Mouse (Mus musculus): ENCODE data around the gene Tpcn1.

DNA sequence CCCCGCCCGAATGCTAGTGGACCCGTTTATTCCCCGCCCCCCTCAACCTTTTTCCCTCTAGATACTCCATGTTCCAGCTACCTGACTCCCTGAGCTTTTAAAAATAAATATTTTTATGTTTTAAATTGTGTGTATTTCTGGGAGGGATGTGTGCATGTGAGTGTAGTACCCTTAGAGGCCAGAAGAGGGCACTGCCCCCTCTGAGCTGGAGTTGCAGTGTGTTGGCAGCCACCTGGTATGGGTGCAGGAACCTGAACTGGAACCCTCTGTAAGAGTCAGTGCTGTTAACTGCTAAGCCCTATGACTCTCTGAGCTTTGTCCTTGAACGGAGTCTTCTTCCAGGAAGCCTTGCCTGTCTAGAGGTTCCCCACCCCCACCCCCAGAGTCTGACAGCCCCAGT lies 43.4 kb upstream of the Tpcn1 start:
- TF ChIP-seq MAFK (IDR thresholded peaks at IDR 0.05; ENCODE audit: insufficient read depth, low read depth, low read length) (no peak), CHD2 (IDR thresholded peaks at IDR 0.05; ENCODE audit: low read depth, low read length) (no peak), HCFC1 (IDR thresholded peaks at IDR 0.05; ENCODE audit: borderline replicate concordance, insufficient read depth, low read length) (no peak), ZC3H11A (IDR thresholded peaks at IDR 0.05; ENCODE audit: borderline replicate concordance, low read depth, low read length) (no peak)
